Mouse (Mus musculus): ENCODE results near the gene Gpr27.

- TF ChIP-seq POLR2A (IDR thresholded peaks at IDR 0.05; ENCODE audit: borderline replicate concordance, insufficient read depth, low read length) = no peak
- TF ChIP-seq CTCF (IDR thresholded peaks at IDR 0.05; ENCODE audit: borderline replicate concordance, insufficient read depth, low read depth, low read length) = no peak
Observed at GRCm38 (mm10) chr6:99646344-99646743, 46.1 kb upstream of the Gpr27 start.
